Mouse (Mus musculus): ENCODE measurements around the gene Rpl41.

DNA sequence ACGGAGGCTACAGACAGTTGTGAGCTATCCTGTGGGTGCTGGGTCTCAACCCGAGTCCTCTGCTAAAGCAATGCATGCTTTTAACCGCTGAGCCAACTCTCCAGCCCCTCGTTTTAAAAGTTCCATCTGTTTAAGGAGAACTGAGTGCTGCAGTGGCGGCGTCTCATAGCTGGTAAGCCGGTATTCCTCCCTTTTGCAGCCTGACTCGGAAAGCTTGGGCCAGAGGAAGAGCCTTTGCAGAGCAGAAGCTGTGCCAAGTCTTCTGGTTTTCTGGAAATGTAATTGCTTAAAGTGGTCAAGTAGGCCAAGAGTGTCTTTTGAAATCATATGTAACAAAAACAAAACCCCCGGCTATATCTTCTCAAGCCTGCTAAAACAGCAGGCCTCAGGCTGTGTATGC lies 40.8 kb downstream of the Rpl41 start:
- TF ChIP-seq GATA1 (IDR thresholded peaks at IDR 0.05; ENCODE audit: low read length): no peak
- TF ChIP-seq TAL1 (IDR thresholded peaks at IDR 0.05; ENCODE audit: low read length): no peak
